Mouse (Mus musculus) CH12.LX (cell line): ENCODE results near the gene Fam89b.

Source experiments
- CTCF ChIP-seq, 2 experiments: IDR thresholded peaks in 1 of 2; conservative IDR thresholded peaks in 1 of 2; 2 replicates each; pipeline ENCODE4 v1.5.1; 2011 to 2012; ENCODE audit warnings: low read depth in 2 of 2, low read length in 2 of 2, improper control_type of control experiment in 1 of 2, inconsistent platforms in 1 of 2, mild to moderate bottlenecking in 1 of 2, moderate library complexity in 1 of 2
- MAX ChIP-seq: IDR thresholded peaks from 2 replicates; pipeline ENCODE4 v1.6.1; 2011; ENCODE audit warnings: low read length, improper control_type of control experiment
- POLR2A ChIP-seq: IDR thresholded peaks from 2 replicates; pipeline ENCODE4 v1.6.1; 2011; ENCODE audit warnings: low read depth, mild to moderate bottlenecking, improper control_type of control experiment, low read length
- ZKSCAN1 ChIP-seq: IDR thresholded peaks from 2 replicates; pipeline ENCODE4 v1.6.1; 2012; ENCODE audit warnings: low read depth, inconsistent platforms, low read length, improper control_type of control experiment, borderline replicate concordance

- no peak for TF ChIP-seq ZKSCAN1
- no peak for TF ChIP-seq CTCF (conservative IDR thresholded peaks at IDR 0.05 in 1 of 2, IDR thresholded peaks at IDR 0.05 in 1 of 2; ENCODE audit: low read depth in 2 of 2, low read length in 2 of 2)
- TF ChIP-seq POLR2A = peak; percentile 65
- TF ChIP-seq MAX = no peak; the same call in 1 of the 2 replicates
Measured at GRCm38 (mm10) chr19:5725767-5726515, 3.5 kb downstream of the Fam89b start, which contains the start of gene Ehbp1l1.
